Mouse (Mus musculus) monocyte, adult 2 months (primary cell): ENCODE data around the gene Plcb4.

Experiments used
- DNase-seq, 2 experiments: peaks; one replicate each; pipeline ENCODE4 v3.0.0; 2022; ENCODE audit warnings: low spot score in 2 of 2, low read depth in 1 of 2

The Plcb4 gene

DNA sequence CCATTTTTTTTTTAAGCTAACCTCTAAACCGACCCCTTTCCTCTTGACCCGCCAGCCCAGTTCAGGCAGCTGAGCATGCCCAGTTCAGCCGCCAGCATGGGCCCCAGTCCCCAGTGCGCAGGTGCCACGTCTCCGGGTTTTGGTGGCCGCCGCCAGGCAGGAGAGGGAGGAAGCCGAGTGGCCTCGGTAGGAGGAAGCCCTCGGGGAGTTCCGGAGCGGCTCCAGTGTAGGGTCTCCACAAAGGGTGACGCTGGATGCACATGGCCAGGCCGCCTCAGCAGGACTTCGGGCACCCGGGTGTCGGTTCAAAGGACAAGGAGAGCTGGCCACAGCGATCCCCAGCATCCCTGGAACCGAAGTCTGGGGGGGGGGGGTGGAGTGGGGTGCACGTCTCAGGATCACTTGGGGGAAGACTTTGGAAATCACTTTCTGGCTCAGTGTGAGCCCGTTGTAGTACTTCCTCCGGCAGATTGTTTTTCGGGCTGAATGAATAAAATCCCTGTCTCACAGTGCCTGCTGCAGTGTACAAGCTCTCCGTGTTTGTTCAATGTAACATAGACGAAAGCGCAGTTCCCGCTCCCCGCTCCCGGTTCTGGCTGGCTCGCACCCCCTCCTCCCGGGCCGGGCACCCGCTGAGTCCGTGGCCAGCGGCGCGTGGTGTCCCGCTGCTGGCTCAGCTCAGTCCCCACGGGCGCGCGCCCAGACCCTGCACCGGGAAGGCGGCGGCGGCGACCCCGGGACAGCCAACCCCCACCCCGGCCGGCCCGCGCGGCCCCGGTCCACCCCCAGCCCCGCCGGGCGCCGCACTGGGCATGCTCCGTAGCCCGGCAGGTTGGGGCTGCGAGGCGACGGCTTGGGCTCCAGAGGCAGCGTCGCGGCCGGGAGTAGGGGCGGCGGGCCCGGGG is at the start of gene Plcb4:
Gene Plcb4, plus strand, starts transcription at position 526 of the 905 bp plus-strand sequence.
- peak; percentile 34 to 35 for DNase-seq

DNA sequence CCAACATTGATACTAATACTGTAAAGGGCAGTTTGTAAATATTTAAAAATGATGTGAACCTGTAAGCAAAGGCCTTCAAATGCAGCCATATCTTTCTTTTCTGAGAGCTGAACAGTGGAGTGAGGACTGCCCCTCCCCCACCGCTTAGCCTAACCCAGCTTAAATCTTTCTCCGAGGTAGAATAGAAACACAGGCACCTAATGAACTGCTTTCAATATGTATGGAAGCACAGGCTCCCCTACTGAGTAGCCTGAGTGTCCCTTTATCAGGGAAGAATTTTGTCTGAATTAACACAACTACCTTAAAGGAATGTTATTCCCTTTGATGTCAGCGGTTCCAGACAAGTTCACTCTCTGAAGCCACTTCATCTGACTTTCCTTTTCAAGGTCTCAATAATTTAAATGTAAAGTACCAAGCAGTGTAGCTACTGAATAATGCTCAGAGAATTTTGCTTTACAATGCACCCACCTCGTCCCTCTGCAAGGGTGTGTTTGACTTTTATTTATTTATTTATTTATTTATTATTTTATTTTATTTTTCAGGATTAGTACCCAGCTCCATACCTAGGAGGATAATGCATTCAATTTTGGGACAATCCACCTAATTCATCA is 44.1 kb upstream of the Plcb4 start:
- DNase-seq, result no peak

DNA sequence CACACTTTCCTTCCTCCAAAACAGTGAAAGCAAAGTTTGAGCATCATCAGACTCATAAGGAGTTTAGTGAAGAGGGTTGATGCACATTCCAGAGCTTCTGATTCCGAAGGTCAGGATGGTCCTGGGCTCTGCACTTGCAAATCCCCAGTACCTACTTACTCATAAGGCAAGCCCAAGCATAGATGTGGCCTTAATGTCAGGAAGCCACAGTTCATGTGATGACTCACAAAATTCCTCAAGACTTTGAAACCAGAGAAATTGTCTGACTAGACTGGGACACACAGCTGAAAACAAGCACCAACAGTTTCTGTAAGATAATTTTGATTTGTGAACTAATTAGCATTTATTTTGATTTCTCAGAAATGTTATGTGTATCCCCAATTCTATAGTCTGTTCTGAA is 42.7 kb upstream of the Plcb4 start:
- DNase-seq, result no peak

DNA sequence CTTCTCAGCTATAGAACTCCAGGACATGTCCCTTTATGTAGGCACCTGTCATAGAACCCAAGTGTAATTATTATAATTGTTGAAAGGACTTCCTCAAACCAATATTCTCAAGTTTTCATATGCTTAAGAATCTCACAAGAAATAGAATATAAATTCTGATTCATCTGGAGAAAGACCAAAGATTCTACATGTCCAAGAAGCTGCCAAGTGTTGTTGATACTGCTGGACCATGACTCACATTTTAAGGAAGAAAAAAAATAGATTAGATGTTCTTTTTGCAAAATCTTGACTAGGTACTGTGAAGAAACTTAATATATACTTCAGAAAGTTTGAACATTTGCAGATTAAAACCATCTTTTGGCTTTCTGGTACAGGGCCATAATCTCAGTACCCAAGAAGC is 40.3 kb upstream of the Plcb4 start:
- DNase-seq, result no peak

DNA sequence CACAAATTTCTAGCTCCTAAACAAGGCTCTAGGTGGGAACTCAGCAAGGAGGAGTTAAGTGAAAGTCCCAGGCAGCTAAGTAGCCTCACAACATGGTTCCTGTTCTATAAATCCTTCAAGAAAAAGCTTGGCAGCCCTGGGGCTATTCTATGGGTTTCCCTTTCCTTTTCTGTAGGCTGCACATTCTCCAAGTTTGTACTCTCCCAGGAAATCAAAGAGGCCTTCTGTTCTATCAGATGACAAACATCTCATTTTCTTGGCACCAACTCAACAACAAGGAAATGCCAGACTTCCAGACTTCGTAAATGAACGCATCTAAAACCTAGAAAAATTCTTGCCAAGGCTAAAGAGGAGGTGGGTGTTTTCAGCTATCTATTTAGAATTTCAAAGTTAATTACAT is 38.9 kb upstream of the Plcb4 start:
- DNase-seq, result no peak

DNA sequence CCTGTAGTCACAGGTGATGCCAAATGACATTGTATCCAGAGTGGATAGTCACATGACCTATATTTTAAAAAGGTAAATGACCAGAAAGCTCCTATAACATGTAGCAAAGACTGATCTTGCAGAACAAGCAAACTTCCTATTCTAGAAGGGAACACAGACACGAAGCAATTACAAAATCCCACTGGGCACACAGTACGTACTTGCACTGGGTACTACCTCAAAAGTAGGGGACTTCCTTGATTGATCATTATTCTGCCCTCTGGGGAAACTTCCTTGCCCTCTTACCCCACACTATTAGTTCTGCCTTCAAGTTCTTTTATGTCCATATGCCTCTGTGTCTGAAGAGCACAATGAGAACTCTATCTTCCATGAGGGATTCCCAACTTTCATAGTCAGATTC is 31.0 kb upstream of the Plcb4 start:
- no peak for DNase-seq

DNA sequence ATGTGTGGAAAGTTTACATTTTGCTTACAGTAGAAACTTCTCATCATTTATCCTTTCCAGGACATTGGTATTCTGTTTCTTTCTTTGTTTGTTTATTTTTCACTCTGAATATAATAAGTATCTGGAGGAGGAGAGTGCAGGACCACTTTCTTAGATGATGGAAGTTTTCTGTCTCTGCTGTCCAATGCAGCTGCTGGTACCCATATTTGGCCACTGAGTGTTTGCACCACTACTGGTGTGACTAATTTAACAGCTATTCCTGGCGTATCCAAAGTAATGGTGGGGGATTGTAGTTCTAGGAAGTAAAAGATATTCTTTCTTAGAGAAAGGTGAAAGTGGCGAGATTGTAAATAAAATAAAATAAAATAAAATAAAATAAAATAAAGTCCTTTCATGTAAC is 21.6 kb upstream of the Plcb4 start:
- no peak for DNase-seq

DNA sequence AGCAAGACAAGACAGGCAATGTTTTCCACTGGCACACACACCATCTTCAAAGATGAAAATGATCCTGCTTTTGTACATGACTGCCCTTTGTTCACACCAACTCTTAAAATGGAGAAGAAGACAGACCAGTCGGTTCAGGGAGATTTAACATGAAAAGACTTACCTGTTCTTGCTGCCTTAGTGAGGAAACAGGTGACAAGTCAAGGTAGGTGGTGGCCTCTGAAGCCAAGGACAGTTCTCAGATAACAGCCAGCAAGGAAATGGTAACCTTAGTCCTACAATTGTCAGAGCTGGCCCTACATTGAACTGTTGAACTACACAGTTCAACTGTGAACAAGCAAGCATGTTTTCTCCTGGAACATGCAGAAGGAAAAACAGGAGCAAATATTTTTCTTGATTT is 17.8 kb upstream of the Plcb4 start:
- no peak for DNase-seq

DNA sequence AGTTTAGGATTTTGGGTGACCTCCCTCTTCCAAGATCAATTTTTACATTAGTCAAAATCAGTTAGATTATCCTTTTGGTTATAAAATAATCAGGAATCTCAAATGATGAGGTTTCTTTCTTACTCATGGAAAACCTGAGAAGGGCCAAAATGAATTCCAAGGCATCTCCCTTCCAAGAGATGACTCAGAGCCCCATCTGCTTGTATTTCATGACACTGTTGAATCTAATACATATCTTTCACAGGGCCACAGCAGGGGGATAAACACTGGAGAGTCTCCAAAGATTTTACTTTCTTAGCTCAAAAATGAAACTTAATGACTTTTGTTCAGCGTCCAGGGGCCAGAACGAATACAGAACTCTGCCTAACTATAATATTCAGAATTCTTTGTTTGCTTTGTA is 17.2 kb upstream of the Plcb4 start:
- DNase-seq, result no peak

DNA sequence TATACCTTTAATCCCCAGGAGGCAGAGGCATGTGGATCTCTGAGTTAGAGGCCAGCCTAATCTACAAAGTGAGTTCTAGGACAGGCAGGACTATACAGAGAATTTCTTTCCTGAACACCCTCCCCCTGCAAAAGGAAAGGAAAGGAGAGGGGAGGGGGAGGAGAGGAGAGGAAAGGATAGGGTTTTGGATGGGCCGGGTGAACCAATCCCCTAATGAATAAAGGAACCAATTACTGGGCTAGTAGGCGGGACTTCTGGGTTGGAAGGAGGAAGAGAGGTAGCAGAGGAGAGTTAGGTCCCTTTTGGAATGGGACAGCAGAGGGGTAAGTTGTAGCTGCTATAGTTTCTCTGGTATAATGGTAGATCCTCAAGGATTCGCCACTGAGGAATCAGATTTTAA is 12.6 kb upstream of the Plcb4 start:
- DNase-seq, result no peak

DNA sequence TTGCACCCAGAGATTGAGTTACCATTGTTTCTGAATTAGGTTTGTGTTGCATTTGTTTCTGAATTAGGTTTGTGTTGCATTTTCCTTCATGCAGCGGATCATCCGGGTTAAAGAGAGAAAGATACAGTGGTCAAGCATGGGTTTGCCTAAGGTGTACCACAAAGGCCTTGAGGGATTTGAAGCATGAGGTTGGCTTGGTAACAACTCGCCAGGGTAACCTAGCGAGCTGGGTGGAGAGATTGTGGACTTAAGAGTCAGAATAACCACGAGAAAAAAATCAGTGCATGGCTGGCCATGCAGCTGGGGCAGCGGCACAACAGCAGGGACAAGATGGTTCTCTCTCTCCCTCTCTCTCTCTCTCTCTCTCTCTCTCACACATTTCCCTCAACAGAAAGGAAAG is 12.2 kb upstream of the Plcb4 start:
- no peak for DNase-seq

DNA sequence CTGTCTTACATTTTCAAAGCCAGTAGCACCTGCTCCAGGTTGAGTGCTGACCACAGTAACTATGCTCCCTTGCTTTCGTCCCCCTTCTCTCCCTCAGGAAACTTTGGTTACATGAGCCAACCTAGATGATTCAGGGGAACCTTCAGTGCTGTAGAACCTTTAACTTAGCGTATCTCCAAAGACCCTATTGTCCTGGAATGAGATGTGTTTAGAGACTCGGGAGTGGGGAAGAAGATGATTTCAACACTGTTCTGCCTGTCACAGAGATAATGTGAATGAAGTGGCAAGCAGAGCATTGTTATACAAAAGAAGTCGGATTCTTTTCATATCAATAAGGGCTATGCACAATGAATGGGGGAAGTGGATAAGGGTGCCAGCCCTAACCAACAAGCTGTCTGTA is 10.8 kb upstream of the Plcb4 start:
- no peak for DNase-seq

DNA sequence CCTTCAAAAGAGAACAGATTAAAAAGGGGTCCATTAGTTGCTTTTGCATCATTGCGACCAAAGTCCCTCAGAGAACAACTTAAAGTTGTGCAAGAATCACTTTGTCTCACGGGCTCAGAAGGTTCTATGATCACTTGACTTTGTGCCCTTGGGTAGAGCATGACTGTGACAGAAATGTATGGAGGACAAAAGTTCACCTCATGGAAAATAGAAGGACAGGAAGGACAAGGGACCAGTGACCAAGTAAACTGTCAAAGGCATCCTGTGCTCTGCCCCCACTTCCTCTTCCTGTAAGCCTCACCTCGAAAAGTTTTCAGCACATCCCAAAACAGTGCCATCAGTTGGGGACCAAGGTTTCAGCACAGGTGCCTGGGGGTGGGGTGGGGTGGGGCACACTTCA is 7.9 kb upstream of the Plcb4 start:
- no peak for DNase-seq

DNA sequence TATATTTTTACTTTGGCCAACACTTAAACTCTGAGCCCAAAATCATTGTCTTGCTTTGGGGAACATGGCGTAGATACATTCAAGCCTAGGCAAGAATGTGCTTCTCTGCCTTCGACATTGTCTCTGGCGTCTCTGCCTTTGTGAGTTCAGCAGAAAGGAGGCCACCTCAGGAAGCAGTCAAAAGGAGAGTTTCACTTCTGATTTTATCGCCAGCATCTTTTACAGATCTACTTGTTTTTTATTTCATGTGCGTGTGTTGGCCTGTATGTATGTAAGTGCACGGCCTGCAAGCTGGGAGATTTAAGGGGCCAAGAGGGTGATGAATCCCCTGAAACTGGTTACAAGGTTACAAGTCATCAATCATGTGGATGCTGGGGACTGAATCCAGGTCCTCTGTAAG is 6.8 kb upstream of the Plcb4 start:
- DNase-seq, result no peak

DNA sequence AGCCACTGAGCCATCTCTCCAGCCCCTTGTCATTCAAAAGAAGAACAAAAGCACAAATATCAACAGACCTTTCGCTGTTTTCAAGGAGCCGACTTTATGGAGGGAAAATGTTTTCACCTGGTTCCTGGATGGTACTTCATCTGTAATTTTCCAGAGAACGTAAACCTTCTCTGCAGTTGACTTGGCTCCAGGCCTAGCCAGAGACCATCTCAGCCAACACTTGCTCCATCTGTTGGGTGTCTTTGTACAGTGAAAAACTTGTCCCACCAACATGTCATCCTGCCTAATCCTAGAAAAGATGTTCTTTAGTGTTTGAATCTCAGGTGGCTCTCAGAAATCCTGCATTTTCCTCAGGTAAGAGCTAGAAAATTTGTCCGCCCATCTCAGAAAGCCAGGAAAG is 6.4 kb upstream of the Plcb4 start:
- DNase-seq, result no peak

DNA sequence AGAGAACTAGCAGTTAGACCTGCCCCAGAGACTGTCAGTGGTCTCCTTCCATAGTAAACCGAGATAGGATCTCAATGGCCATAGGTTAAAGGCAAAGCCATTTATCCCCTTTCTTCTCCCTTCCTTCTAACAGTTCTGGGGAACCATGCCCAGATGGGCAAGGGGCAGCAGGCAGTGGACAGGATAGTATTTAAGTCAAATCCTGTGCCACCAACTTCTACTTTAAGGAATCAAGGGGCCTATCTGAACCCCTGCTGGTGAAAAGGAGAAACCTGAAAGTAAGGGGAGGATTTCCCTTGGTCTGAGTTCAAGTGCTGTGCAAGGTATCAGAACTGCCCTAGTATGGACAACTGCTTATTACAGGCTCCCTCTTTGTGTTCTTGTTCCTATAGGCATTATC is 2.9 kb upstream of the Plcb4 start:
- DNase-seq, result no peak

DNA sequence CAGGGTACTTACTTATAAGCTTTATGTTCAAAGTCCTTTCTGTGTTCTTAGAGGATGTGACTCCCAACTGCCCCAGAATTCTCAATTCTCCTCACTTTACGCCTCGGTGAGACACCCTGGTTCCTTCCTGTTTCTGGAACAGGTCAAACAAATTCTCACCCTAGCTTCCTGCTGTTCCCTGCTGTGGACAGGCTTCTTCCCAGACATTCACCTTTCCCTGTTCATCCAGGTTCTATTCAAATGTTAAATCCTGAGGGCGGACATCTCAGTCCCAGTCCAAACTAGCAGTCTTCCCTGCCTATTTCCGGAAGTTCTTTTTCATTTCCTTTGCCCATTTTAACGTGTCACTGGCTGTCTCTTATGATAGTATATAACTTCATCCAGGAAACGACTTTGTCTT is 2.2 kb upstream of the Plcb4 start:
- DNase-seq, result no peak

DNA sequence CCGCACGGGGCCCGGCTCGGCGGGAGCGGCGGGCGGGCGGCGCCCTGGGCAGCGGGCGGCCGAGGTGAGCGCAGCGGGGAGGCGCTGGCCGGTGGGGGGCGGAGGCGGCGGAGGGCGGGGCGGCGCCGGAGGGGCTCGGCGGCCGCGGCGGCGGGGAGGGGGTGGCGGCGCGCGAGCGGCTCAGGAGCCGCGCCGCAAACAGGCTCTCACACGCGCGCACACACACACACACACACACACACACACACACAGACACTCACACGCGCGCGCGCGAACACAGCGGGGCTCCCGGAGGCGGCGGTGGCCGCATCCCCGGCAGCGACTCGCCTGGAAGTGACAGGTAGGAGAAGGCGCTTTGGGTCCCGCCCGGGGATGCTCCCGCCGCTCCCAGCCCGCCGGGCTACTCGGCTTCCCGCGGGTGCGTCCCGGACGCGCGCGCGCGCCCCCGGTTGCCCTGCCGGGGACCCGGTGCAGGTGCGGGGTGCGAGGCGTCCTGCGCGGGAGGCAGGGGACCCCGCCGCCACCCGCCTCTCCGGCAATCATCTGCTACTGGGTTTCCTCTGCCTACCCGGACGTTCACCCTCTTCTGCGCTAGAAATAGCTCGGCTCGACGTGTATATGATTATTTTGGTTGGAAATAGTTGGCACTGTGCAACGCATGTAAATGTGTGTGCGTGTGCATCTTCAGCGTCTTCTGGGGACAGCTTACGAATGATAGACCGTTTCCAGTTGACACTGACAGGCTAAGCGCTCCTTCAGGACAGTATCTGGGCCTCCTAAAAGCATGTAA is 775 bp downstream of the Plcb4 start:
- DNase-seq, result no peak

DNA sequence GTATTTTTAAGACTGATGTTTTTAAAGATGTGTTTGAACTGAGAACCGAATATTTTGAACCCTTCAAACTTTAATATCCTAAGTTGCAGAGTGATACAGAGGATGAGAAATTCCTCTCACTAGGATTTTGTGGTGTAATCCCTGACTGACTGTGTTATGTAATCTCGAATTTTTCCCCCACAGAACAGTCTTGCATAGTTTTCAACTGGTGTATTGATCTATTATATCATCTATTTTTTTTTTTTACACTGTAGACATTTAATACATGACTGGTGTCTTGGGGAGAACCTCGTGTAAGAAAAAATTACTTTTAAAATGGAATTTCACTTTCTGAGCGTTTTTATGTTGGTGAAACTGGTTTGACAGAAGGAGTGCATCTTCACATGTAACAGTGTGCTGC is 2.0 kb downstream of the Plcb4 start:
- no peak for DNase-seq

DNA sequence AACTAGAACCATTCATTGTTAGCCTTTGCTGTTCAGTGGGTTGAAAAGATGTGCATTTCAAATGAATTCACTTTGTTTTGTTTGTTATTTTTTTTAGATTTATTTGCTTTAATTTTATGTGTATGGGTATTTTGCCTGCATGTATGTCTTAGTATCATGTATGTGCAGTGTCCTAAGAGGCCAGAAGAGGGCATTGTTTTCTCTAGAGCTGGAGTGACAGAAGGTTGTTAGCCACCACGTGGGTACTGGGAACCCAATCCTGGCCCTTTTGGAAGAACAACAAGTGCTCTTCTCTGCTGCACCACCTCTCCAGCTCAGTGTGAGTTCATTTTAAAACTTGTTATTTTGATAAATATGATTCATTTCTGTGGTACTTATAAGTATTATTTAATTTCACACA is 5.0 kb downstream of the Plcb4 start:
- DNase-seq, result no peak

DNA sequence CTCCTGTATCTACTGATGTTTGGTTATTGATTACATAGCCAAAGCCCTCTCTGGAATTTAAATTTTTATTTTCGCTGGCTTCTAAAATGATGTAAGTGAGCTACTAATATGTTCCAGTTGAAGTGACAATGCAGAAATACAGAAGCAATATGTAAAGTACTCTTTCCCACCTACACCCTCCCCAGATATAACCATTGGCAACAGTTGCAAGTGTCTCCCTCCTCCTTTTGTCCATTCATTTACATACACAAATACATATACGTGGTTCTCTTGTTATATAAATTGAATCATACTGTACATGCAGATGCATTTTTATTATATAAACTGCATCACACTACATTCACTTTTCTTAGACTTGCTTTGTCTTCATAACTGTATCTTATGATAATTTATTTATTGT is 8.7 kb downstream of the Plcb4 start:
- DNase-seq, result no peak

DNA sequence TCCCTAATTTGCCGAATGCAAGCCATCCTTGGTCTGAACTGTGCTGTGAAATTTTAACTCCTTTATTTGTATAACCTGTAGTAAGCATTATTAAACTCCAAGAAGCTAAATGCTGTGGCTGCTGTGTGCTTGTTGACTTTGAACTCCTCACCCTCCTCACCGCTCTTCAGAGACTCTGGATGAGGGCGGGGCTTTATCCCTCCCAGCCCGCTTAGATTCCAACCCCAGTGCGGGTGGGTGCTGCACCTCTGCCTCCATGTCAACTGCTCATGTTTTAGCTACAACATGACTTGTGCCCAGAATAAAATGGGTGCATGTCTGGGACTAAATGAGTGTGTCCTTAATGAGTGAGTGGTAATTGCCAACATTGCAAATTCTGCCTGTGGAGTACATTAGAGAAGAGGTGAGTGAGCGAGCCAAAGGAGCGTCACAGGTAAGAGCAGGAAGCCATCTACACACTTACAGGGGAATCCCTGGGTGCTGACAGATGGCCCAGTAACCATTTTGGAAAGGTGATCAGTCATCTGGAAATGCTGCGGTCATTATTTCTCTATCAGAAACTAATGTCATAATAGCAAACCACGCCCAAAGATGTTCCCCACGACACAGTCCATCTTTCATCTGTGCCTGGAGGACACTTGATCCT is 13.8 kb downstream of the Plcb4 start:
- no peak for DNase-seq
